Mouse (Mus musculus) hindbrain, embryonic 16.5 days (tissue): ENCODE measurements around the gene Slc31a1. TPM values are rescaled to one million over a fixed set of nuclear protein-coding genes. Genes with fewer than 3 reads are reported as not detected.

Source experiments
- ATAC-seq: fragments of 200-750 bp; cut with Nextera tagmentation; 2 replicates; pipeline ENCODE4 v1.8.0; 2017; ENCODE audit warnings: moderate TSS enrichment, moderate library complexity
- H3K27ac ChIP-seq: fragments of 300-500 bp; sonication (generic); 2 replicates; pipeline ENCODE4 v1.5.1; 2014; ENCODE audit warnings: low read depth, mild to moderate bottlenecking, control low read depth, low read length, moderate library complexity
- H3K27me3 ChIP-seq: fragments of 300-500 bp; sonication (generic); replicated peaks from 2 replicates; pipeline ENCODE4 v1.6.1; 2014; ENCODE audit warnings: low read length; ENCODE audit not compliant: control insufficient read depth, insufficient read depth
- H3K36me3 ChIP-seq: fragments of 300-500 bp; sonication (generic); 2 replicates; pipeline ENCODE4 v1.6.1; 2014; ENCODE audit warnings: mild to moderate bottlenecking, low read length, moderate library complexity, mixed read lengths; ENCODE audit not compliant: control insufficient read depth, insufficient read depth
- H3K4me1 ChIP-seq: fragments of 300-500 bp; sonication (generic); 2 replicates; pipeline ENCODE4 v1.6.1; 2014; ENCODE audit warnings: low read depth, low read length; ENCODE audit not compliant: control insufficient read depth, insufficient read depth
- H3K4me2 ChIP-seq: fragments of 300-500 bp; sonication (generic); 2 replicates; pipeline ENCODE4 v1.6.1; 2014; ENCODE audit warnings: mild to moderate bottlenecking, low read length, control low read depth, moderate library complexity
- H3K4me3 ChIP-seq: fragments of 300-500 bp; sonication (generic); 2 replicates; pipeline ENCODE4 v1.5.1; 2014; ENCODE audit warnings: mild to moderate bottlenecking, low read length, control low read depth, moderate library complexity
- H3K9ac ChIP-seq: fragments of 300-500 bp; sonication (generic); 2 replicates; pipeline ENCODE4 v1.6.1; 2014; ENCODE audit warnings: low read depth, mild to moderate bottlenecking, control low read depth, low read length, moderate library complexity
- H3K9me3 ChIP-seq: fragments of 300-500 bp; sonication (generic); 2 replicates; pipeline ENCODE4 v1.6.1; 2014; ENCODE audit warnings: mild to moderate bottlenecking, low read length, moderate library complexity; ENCODE audit not compliant: control insufficient read depth
- WGBS: fragments of 180-500 bp; shearing (Covaris S2); extraction: QIAGEN DNeasy Blood & Tissue Kit; methylation state at CpG from one replicate; pipeline ENCODE4 v1.1.7; 2014; 5-methylcytosine and 5-hydroxymethylcytosine counted together
- polyA plus RNA-seq: library from polyadenylated mRNA; unstranded; fragments of >200 nt; fragmentation: Nextera tagmentation; extraction: Ambion mirVana; gene quantifications from 2 replicates; pipeline ENCODE4 v1.2.1, GENCODE M21; 2015

The Slc31a1 gene
- polyA plus RNA-seq, 1 experiment from 2014 or later: 50.0 TPM

GRCm38 (mm10) chr4:62372818-62373520 lies 12.4 kb downstream of the Slc31a1 start:
- H3K27ac ChIP-seq: no peak overlapping the region

GRCm38 (mm10) chr4:62373668-62374067 lies 13.1 kb downstream of the Slc31a1 start:
- H3K4me3 ChIP-seq: no peak overlapping the region
- H3K27ac ChIP-seq: no peak overlapping the region
- H3K9ac ChIP-seq: no peak overlapping the region
- 84% methylated on average over 7 of the region's 7 CpGs for WGBS
- no peaks in the 10 kb centered on the region for H3K9me3 ChIP-seq
- no peaks in the 10 kb centered on the region for H3K4me1 ChIP-seq
- ATAC-seq: no peak
- H3K36me3 ChIP-seq: no peaks in the 10 kb centered on the region
- no peak overlapping the region for H3K4me2 ChIP-seq
- H3K27me3 ChIP-seq: no peaks in the 10 kb centered on the region

More at GRCm38 (mm10) chr4:62372818-62373520, 12.4 kb downstream of the Slc31a1 start:
- Histone ChIP-seq H3K9me3 (no peaks in the 10 kb centered on the region), H3K36me3 (no peaks in the 10 kb centered on the region), H3K4me1 (no peaks in the 10 kb centered on the region), H3K9ac (no peak overlapping the region), H3K4me2 (no peak overlapping the region), H3K27me3 (no peaks in the 10 kb centered on the region), H3K4me3 (no peak overlapping the region)
- ATAC-seq: no peak
- 86% methylated on average over 9 of the region's 9 CpGs for WGBS

GRCm38 (mm10) chr4:62374342-62374741 lies 13.8 kb downstream of the Slc31a1 start:
- Histone ChIP-seq H3K9me3 (no peaks in the 10 kb centered on the region), H3K27ac (no peak overlapping the region), H3K9ac (no peak overlapping the region), H3K4me3 (no peak overlapping the region), H3K27me3 (no peaks in the 10 kb centered on the region), H3K4me2 (no peak overlapping the region), H3K36me3 (no peaks in the 10 kb centered on the region), H3K4me1 (no peaks in the 10 kb centered on the region)
- WGBS: 86% methylated on average over 4 of the region's 4 CpGs
- ATAC-seq: no peak

DNA sequence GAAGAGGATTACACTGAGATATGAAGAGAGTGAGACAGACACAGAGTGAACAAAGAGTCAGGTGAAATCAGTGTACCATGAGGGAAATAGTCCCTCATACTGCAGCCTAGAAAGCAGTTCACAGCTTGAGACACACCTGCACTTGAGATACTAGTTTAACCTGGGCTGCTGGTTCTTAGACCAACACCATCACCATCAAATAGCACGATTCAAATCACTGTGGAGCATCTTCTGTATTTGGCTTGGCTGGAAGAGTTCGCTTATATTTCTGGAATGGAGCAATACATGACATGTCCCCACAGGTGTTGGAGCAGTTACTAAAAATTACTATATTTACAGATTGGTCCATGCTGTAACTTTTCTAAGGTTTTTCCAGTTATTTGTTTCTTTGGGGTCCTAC lies 15.6 kb downstream of the Slc31a1 start:
- Histone ChIP-seq H3K4me1 (no peaks in the 10 kb centered on the region), H3K4me3 (no peak overlapping the region), H3K9me3 (no peaks in the 10 kb centered on the region), H3K27me3 (no peaks in the 10 kb centered on the region), H3K9ac (no peak overlapping the region), H3K27ac (no peak overlapping the region), H3K36me3 (no peaks in the 10 kb centered on the region), H3K4me2 (no peak overlapping the region)
- WGBS: 85% methylated on average over 2 of the region's 2 CpGs
- ATAC-seq: no peak

GRCm38 (mm10) chr4:62379724-62380381 lies 19.3 kb downstream of the Slc31a1 start:
- no peaks in the 10 kb centered on the region for H3K9me3 ChIP-seq
- H3K4me2 ChIP-seq: no peak overlapping the region
- no peak overlapping the region for H3K9ac ChIP-seq
- WGBS: 94% methylated on average over 9 of the region's 9 CpGs
- ATAC-seq: no peak
- H3K4me1 ChIP-seq: no peaks in the 10 kb centered on the region
- no peak overlapping the region for H3K27ac ChIP-seq
- no peaks in the 10 kb centered on the region for H3K36me3 ChIP-seq
- H3K27me3 ChIP-seq: no peaks in the 10 kb centered on the region
- no peak overlapping the region for H3K4me3 ChIP-seq

DNA sequence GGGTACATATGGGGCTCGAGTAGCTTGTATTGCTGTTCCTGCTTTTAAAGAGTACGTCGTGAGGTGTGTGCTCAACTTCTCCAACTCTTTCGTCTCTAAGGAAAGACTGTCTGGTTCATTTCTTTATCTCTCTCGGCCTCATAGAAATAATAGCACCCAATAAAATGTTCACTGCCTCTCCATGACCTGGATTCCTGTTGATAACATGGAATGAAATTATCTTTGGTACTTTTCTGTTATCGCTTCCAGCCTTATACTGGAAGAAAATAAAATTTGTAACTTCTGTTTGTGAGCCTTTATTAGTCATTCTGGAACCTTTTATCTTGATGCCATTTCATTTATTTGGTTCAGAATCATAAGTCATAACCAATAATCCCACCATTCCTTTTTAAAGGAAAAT lies 22.7 kb downstream of the Slc31a1 start:
- WGBS: 94% methylated on average over 6 of the region's 6 CpGs
- no peaks in the 10 kb centered on the region for H3K27me3 ChIP-seq
- H3K36me3 ChIP-seq: peaks cover 5% of the 10 kb centered on the region
- H3K27ac ChIP-seq: no peak overlapping the region
- no peaks in the 10 kb centered on the region for H3K9me3 ChIP-seq
- no peak overlapping the region for H3K4me2 ChIP-seq
- no peak for ATAC-seq
- no peak overlapping the region for H3K9ac ChIP-seq
- H3K4me1 ChIP-seq: no peaks in the 10 kb centered on the region
- no peak overlapping the region for H3K4me3 ChIP-seq

DNA sequence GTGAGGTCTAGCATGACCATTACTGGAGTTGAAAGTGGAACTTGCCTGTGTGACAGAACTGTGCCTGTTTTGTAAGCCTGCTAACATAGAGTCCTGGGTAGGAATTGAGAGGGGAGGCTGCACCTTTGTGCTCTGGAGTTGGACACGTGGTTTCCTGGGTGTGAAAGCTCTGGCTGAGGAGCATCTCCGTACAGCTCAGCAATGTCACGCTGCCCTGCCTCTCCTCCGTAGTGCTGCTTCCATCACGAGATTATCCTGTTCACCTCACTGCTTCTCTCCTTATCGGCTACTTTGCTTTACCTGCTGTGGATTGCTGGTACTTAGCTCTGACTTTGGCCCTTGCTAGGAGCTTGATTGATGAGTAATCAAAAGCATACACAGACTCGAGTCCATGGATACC lies 23.2 kb downstream of the Slc31a1 start:
- H3K4me3 ChIP-seq: no peak overlapping the region
- H3K27me3 ChIP-seq: no peaks in the 10 kb centered on the region
- no peak overlapping the region for H3K4me2 ChIP-seq
- H3K9ac ChIP-seq: no peak overlapping the region
- 89% methylated on average over 7 of the region's 7 CpGs for WGBS
- H3K36me3 ChIP-seq: peaks cover 9% of the 10 kb centered on the region
- no peaks in the 10 kb centered on the region for H3K4me1 ChIP-seq
- H3K9me3 ChIP-seq: no peaks in the 10 kb centered on the region
- no peak overlapping the region for H3K27ac ChIP-seq
- no peak for ATAC-seq

DNA sequence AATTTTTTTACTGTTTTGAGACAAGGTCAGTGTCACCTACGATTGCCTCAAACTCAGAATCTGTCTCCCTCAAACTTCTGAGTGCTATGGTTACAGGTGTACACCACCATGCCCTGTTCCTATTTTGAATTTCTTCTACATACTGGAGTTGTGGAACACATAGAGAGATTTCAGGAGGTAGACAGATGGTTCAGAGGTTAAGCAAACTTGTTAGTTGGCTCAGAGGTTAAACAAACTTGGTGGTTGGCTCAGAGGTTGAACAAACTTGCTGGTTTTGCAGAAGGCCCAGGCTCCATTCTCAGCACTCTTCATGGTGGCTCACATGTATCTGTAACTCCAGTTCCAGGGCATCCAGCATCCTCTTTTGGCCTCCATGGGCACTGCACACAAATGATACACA lies 23.6 kb downstream of the Slc31a1 start:
- WGBS: 100% methylated on average over 1 of the region's 1 CpGs
- Histone ChIP-seq H3K4me2 (no peak overlapping the region), H3K36me3 (peaks cover 9% of the 10 kb centered on the region), H3K27me3 (no peaks in the 10 kb centered on the region), H3K27ac (no peak overlapping the region), H3K4me1 (no peaks in the 10 kb centered on the region), H3K4me3 (no peak overlapping the region), H3K9ac (no peak overlapping the region), H3K9me3 (no peaks in the 10 kb centered on the region)
- ATAC-seq: no peak

DNA sequence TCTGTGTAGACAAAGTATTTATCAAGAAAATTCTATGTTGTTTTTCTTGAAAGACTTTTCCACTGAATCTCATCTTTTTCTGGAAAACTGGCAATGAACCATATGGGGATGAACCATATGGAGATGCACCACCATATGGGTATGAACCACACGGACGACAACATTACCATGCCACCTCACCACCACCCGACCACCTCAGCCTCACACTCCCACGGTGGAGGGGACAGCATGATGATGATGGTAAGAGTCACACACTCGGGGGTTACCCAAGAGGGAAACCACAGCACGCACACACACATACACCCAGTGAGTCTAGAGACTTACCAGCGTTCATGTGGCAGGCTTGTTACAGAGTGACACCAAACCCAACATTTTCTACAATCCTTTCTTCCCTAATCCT lies 24.9 kb downstream of the Slc31a1 start:
- Histone ChIP-seq H3K4me2 (no peak overlapping the region), H3K4me1 (no peaks in the 10 kb centered on the region), H3K27ac (no peak overlapping the region), H3K9me3 (no peaks in the 10 kb centered on the region), H3K4me3 (no peak overlapping the region), H3K36me3 (peaks cover 9% of the 10 kb centered on the region), H3K9ac (no peak overlapping the region), H3K27me3 (no peaks in the 10 kb centered on the region)
- no peak for ATAC-seq
- WGBS: 93% methylated on average over 7 of the region's 7 CpGs
